Mouse (Mus musculus) kidney, adult 2 months (tissue): ENCODE results near the gene Abcb6. TPM values are rescaled to one million over a fixed set of nuclear protein-coding genes. Genes with fewer than 3 reads are reported as not detected.
A peak's percentile ranks its signal among the peaks of the same experiment; 100 is the strongest.

Experiments used
- DNase-seq: peaks from one replicate; pipeline ENCODE4 v3.0.0; 2021
- H3K27ac ChIP-seq: fragments of 200-500 bp; 2 replicates; pipeline ENCODE4 v1.5.1; 2012; ENCODE audit warnings: low read depth, low read length, control low read depth, inconsistent platforms; ENCODE audit not compliant: insufficient read depth
- H3K27me3 ChIP-seq: fragments of 200-500 bp; replicated peaks from 2 replicates; pipeline ENCODE4 v1.6.1; 2012; ENCODE audit warnings: mild to moderate bottlenecking, moderate library complexity, low read length, inconsistent platforms; ENCODE audit not compliant: control insufficient read depth, insufficient read depth
- H3K36me3 ChIP-seq: fragments of 200-500 bp; 2 replicates; pipeline ENCODE4 v1.6.1; 2012; ENCODE audit warnings: mild to moderate bottlenecking, moderate library complexity, low read length, inconsistent platforms; ENCODE audit not compliant: control insufficient read depth, insufficient read depth
- H3K4me1 ChIP-seq: fragments of 200-500 bp; 2 replicates; pipeline ENCODE4 v1.6.1; 2011; ENCODE audit warnings: low read length; ENCODE audit not compliant: control insufficient read depth, insufficient read depth
- H3K4me3 ChIP-seq: fragments of 200-500 bp; 2 replicates; pipeline ENCODE4 v1.5.1; 2011; ENCODE audit warnings: mild to moderate bottlenecking, low read depth, low read length, control low read depth; ENCODE audit not compliant: insufficient read depth
- CTCF ChIP-seq: fragments of 200-500 bp; conservative IDR thresholded peaks from 2 replicates; pipeline ENCODE4 v1.5.1; 2011; ENCODE audit warnings: low read depth, mild to moderate bottlenecking, control low read depth, low read length, moderate library complexity, mixed read lengths; ENCODE audit not compliant: insufficient read depth, insufficient read length
- POLR2A ChIP-seq: fragments of 200-500 bp; IDR thresholded peaks from one replicate; pipeline ENCODE4 v1.6.1; 2011; ENCODE audit warnings: low read depth, low read length, control low read depth
- WGBS: fragments of 180-500 bp; shearing (Covaris S2); methylation state at CpG from one replicate; pipeline ENCODE4 v1.1.7; 2018; 5-methylcytosine and 5-hydroxymethylcytosine counted together
- polyA plus RNA-seq: library from polyadenylated mRNA; depleted of rRNA; stranded (reverse); fragments of >200 nt; gene quantifications from 2 replicates; pipeline ENCODE4 v1.2.3, GENCODE M21; 2012

Gene Abcb6
- polyA plus RNA-seq, 1 experiment, result 41.3 TPM

GRCm38 (mm10) chr1:75147411-75148135 lies 32.6 kb downstream of the Abcb6 start:
- TF ChIP-seq CTCF (no peak), POLR2A (no peak)
- no peak overlapping the region for H3K4me3 ChIP-seq
- whole genome bisulfite sequencing, result 64% methylated on average over 7 of the region's 7 CpGs
- H3K27me3 ChIP-seq, result no peaks in the 10 kb centered on the region
- peaks cover 6% of the 10 kb centered on the region; the same call in 1 of the 2 replicates for H3K4me1 ChIP-seq
- H3K36me3 ChIP-seq, result peaks cover 2% of the 10 kb centered on the region; the same call in 1 of the 2 replicates
- H3K27ac ChIP-seq, result peak overlapping the region; percentile 18
- peak; percentile 79 for DNase-seq

DNA sequence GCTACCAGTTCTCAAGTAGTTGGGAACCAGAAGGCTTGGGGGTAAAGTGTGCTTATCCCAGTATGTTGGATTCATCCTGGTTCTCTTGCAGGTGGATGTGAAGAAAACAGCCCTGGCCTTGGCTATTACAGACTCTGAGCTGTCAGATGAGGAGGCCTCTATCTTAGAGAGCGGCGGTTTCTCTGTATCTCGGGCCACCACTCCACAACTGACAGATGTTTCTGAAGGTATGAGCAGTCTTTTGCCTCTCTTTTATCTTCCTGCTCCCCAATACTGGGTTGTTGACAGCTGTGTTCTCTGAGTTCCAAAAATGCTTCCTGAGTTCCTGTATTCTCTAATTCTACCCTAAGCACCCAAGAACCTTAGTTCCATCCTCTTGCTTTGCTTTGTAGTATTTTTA lies 34.6 kb downstream of the Abcb6 start:
- 96% methylated on average over 3 of the region's 3 CpGs for WGBS
- H3K4me1 ChIP-seq, result peaks cover 6% of the 10 kb centered on the region; the same call in 1 of the 2 replicates
- no peaks in the 10 kb centered on the region for H3K27me3 ChIP-seq
- no peak overlapping the region for H3K4me3 ChIP-seq
- peaks cover 2% of the 10 kb centered on the region; the same call in 1 of the 2 replicates for H3K36me3 ChIP-seq
- no peak for TF ChIP-seq POLR2A
- TF ChIP-seq CTCF, result no peak
- no peak overlapping the region for H3K27ac ChIP-seq
- DNase-seq, result no peak

DNA sequence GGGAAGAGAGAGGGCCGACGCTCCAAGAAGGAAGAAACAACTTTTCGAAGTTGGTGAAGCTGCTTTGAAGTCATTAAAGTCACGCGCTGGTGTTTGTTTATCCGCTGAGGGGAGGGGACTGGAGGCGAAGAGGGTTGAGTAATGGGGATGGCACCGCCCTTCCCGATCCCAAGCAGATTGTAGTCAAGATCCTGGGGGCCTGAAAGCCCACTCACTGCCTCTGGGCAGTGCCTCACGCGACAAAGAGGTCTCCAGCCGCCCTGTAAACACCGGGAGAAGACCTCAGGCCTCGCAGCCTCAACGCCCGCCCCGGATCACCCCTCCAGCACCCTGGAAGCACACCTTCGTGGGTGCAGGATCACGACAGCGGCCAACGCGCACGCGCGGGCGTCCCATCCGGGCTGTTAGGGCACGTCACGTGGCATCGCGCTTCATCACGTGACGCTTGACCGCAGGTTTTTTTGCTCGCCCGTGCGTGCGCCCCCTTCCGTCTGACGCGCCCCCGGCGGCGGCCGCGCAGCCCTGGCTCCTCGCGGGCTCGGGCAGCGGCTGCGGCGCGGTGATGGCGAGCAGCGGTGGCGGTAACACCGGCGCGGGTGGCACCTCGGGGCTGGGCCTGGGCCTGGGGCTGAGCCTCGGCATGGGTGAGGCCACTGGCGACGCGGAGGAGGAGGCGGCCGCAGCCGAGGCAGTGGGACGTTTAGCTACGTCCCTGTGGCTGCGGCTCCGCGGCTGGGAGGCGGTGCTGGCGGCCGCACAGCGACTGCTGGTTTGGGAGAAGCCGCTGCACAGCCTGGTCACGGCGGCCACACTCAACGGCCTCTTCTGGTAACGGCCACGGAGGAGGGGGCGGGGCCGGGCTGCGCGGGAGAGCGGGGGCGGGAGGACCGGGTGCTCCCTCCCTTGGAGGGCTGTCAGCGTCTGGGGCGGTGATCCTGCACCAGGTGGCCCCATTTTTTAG lies 37.6 kb downstream of the Abcb6 start, which contains the start of the genes Cnppd1 and Retreg2:
Cnppd1 (minus strand) TSS at position 411 of the 961 bp plus-strand sequence.
Retreg2 (plus strand) TSS at position 478 of the 961 bp plus-strand sequence.
- DNase-seq, result peak; percentile 98
- Histone ChIP-seq H3K4me3 (peak within 1 kb of the TSS; percentile 89), H3K27me3 (no peaks in the 10 kb centered on the region), H3K36me3 (peaks cover 2% of the 10 kb centered on the region; the same call in 1 of the 2 replicates), H3K4me1 (peaks cover 5% of the 10 kb centered on the region; the same call in 1 of the 2 replicates), H3K27ac (peak within 1 kb of the TSS; percentile 100)
- TF ChIP-seq POLR2A (peak; percentile 93), CTCF (peak; percentile 54)
- WGBS, result under 1% methylated on average over 91 of the region's 91 CpGs

GRCm38 (mm10) chr1:75141486-75142190 lies 38.6 kb downstream of the Abcb6 start:
- H3K4me3 ChIP-seq, result peak overlapping the region; percentile 89
- H3K27ac ChIP-seq, result peak overlapping the region; percentile 100
- no peaks in the 10 kb centered on the region for H3K27me3 ChIP-seq
- H3K36me3 ChIP-seq, result peaks cover 4% of the 10 kb centered on the region
- peak; percentile 79 for DNase-seq
- peaks cover 3% of the 10 kb centered on the region; the same call in 1 of the 2 replicates for H3K4me1 ChIP-seq
- no peak for TF ChIP-seq POLR2A
- no peak for TF ChIP-seq CTCF
- under 1% methylated on average over 53 of the region's 53 CpGs for WGBS

DNA sequence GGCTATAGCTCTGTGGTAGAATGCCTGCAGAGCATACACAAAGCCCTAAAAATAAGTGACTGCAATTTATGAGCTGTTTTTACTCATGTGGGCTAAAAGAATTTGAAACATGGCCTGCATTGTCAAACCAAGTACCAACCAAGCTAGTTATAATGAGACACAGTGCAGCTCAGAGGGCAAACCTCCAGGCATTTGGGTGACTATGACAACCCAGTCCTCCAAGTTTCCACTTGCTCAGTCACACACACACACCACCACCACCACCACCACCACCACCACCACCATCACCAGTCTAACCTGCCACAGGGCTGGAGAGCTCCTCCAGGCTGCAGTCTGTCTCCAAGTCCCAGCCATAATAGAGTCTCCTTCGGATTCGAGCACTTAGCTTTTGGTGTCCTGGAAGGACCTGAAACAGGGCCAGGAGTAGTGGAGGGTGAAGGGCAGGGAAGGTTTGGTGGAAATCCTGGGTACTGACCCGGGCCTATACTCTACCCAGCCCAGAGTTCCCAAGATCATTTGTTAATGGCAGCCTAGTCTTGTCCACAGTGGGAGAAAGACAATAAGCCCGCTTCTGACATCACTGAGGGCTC lies 39.5 kb downstream of the Abcb6 start:
- TF ChIP-seq CTCF (no peak), POLR2A (no peak)
- 12% methylated on average over 4 of the region's 4 CpGs for WGBS
- peak overlapping the region; percentile 100 for H3K27ac ChIP-seq
- H3K36me3 ChIP-seq, result peaks cover 6% of the 10 kb centered on the region
- H3K27me3 ChIP-seq, result no peaks in the 10 kb centered on the region
- H3K4me1 ChIP-seq, result peaks cover 3% of the 10 kb centered on the region; the same call in 1 of the 2 replicates
- peak overlapping the region; percentile 89 for H3K4me3 ChIP-seq
- DNase-seq, result peak; percentile 68

DNA sequence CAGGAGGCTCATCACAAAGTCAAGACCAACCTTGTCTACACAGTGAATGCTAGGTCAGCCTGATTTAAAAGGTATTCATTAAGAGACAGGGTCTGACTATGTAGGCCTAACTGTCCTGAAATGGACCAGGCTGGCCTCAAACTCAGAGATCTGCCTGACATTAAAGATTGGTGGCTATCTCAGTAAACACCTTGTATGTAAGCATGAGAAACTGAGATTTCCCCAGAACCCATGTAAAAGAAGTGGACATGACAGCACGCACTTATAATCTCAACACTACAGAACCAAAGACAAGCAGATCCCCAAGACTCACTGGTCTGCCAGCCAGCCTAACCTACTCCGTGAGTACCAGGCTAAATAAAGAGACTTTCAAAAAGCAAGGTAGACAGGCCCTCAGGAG lies 41.7 kb downstream of the Abcb6 start:
- Histone ChIP-seq H3K4me1 (peaks cover 11% of the 10 kb centered on the region), H3K27me3 (no peaks in the 10 kb centered on the region), H3K36me3 (peaks cover 6% of the 10 kb centered on the region), H3K27ac (no peak overlapping the region), H3K4me3 (no peak overlapping the region)
- no peak for TF ChIP-seq POLR2A
- TF ChIP-seq CTCF, result no peak
- WGBS, result 93% methylated on average over 2 of the region's 2 CpGs
- no peak for DNase-seq
